Mouse (Mus musculus) embryonic fibroblast, embryonic 13.5 days (primary cell): ENCODE measurements around the gene Tlx2.

Source experiments
- CTCF ChIP-seq: IDR thresholded peaks from 2 replicates; pipeline ENCODE4 v1.5.1; 2011; ENCODE audit warnings: mild to moderate bottlenecking, control low read depth, low read length, moderate library complexity, borderline replicate concordance; ENCODE audit not compliant: insufficient read depth
- POLR2A ChIP-seq: IDR thresholded peaks from 2 replicates; pipeline ENCODE4 v1.6.1; 2011; ENCODE audit warnings: low read depth, mild to moderate bottlenecking, control low read depth, low read length, moderate library complexity

DNA sequence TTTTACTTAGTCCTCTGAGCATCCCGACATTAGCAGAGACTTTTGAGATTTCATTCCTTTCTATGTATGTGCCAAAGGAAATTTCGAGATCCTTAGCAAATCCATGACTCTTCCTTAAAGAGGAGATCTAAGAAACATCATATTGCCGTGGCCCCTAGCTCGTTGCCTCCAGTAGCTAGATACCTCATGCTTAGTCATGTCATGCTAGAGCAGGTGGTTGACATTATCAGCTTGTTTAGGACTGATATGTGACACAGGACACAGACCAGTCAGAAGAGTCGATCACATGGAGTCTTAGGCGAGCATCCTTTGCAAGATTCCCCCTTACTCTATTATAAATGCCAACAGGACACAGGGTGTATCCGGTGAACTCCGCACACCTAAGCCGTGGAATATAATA lies 47.1 kb downstream of the Tlx2 start:
- TF ChIP-seq CTCF (no peak), POLR2A (no peak)
